Mouse (Mus musculus): Measurements from ENCODE around the gene Foxa3. TPM values are rescaled to one million over a fixed set of nuclear protein-coding genes. Genes with fewer than 3 reads are reported as not detected.

Gene Foxa3
- polyA plus RNA-seq, 1 experiment from 2014 or later, result not detected

- H3K4me1 ChIP-seq, result peaks cover 10% of the 10 kb centered on the region; the same call in 1 of the 2 replicates
- no peaks in the 10 kb centered on the region for H3K27me3 ChIP-seq (replicated peaks)
- no peak overlapping the region for H3K9ac ChIP-seq
- no peak overlapping the region for H3K4me2 ChIP-seq
- H3K9me3 ChIP-seq, result no peaks in the 10 kb centered on the region
- H3K36me3 ChIP-seq (replicated peaks), result peaks cover 26% of the 10 kb centered on the region
- H3K27ac ChIP-seq, result no peak overlapping the region
- no peak for ATAC-seq (replicated peaks)
- 92% methylated on average over 15 of the region's 15 CpGs for whole genome bisulfite sequencing
- H3K4me3 ChIP-seq, result no peak overlapping the region
Measured at GRCm38 (mm10) chr7:19052345-19053135, 29.2 kb upstream of the Foxa3 start.

GRCm38 (mm10) chr7:19051161-19051560, 27.8 kb upstream of the Foxa3 start:
- H3K4me2 ChIP-seq, result no peak overlapping the region
- H3K27ac ChIP-seq, result no peak overlapping the region
- peaks cover 40% of the 10 kb centered on the region for H3K36me3 ChIP-seq (replicated peaks)
- H3K9me3 ChIP-seq, result no peaks in the 10 kb centered on the region
- no peak overlapping the region for H3K9ac ChIP-seq
- ATAC-seq (replicated peaks), result no peak
- no peaks in the 10 kb centered on the region for H3K27me3 ChIP-seq (replicated peaks)
- WGBS, result 79% methylated on average over 4 of the region's 4 CpGs
- H3K4me3 ChIP-seq, result no peak overlapping the region
- peaks cover 10% of the 10 kb centered on the region; the same call in 1 of the 2 replicates for H3K4me1 ChIP-seq

- no peaks in the 10 kb centered on the region for H3K9me3 ChIP-seq
- H3K27ac ChIP-seq, result no peak overlapping the region
- 91% methylated on average over 8 of the region's 8 CpGs for WGBS
- no peak for ATAC-seq (replicated peaks)
- no peak overlapping the region for H3K9ac ChIP-seq
- H3K4me2 ChIP-seq, result no peak overlapping the region
- H3K27me3 ChIP-seq (replicated peaks), result no peaks in the 10 kb centered on the region
- peaks cover 10% of the 10 kb centered on the region; the same call in 1 of the 2 replicates for H3K4me1 ChIP-seq
- H3K36me3 ChIP-seq (replicated peaks), result peaks cover 49% of the 10 kb centered on the region
- no peak overlapping the region for H3K4me3 ChIP-seq
Measured at GRCm38 (mm10) chr7:19050172-19050571, 26.8 kb upstream of the Foxa3 start.

DNA sequence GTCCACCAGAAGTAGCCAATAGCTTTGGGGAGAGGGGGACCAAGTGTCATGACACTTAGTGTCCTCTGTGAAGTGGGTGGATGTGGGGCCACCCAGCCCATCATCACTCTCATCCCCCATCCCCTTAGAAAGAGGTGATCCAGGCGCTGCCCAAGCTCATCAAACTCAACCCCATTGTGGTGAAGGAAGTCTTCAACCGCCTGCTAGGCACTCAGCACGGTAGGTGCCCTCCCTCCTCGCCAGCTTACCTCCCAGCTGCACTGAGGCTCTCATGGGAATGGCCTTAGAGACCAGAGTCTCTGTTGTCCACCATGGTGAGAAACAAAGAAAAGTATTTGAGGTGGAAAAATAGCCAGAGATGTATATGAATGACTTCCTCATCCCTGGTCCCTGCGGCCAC, 25.9 kb upstream of the Foxa3 start:
- ATAC-seq (replicated peaks), result no peak
- Histone ChIP-seq H3K9ac (no peak overlapping the region), H3K4me3 (no peak overlapping the region), H3K4me2 (no peak overlapping the region), H3K27ac (no peak overlapping the region), H3K27me3 (replicated peaks) (no peaks in the 10 kb centered on the region), H3K9me3 (no peaks in the 10 kb centered on the region), H3K36me3 (replicated peaks) (peaks cover 58% of the 10 kb centered on the region), H3K4me1 (peaks cover 4% of the 10 kb centered on the region; the same call in 1 of the 2 replicates)
- WGBS, result 93% methylated on average over 5 of the region's 5 CpGs

DNA sequence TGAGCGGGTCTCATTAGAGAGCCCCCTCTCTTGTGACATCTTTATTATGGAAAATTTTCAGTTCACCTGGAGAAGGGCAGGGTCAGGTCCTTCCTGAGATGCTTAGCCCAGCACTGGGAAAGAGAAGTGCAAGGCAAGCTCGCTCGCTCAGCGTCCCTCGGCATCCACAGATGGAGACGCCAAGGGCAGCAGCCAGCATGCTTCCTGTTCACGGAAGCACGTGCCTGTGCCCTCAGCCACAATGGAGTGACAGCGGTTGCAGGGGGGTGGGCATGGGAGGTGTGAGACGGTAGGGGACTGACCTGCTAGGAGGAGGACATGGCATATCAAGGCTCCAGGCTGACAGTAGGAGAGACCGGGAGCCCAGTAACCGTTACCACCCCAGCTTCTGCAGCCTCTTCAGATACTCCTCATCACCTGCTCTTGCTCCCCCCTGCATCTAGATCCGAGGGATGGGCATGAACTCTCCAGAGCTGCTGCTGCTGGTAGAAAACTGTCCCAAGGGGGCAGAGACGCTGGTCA, 24.7 kb upstream of the Foxa3 start:
- H3K36me3 ChIP-seq (replicated peaks), result peaks cover 68% of the 10 kb centered on the region
- no peaks in the 10 kb centered on the region for H3K4me1 ChIP-seq
- no peak for ATAC-seq (replicated peaks)
- 91% methylated on average over 14 of the region's 14 CpGs for whole genome bisulfite sequencing
- no peak overlapping the region for H3K27ac ChIP-seq
- no peak overlapping the region for H3K9ac ChIP-seq
- no peak overlapping the region for H3K4me3 ChIP-seq
- no peaks in the 10 kb centered on the region for H3K27me3 ChIP-seq (replicated peaks)
- no peak overlapping the region for H3K4me2 ChIP-seq
- no peaks in the 10 kb centered on the region for H3K9me3 ChIP-seq

DNA sequence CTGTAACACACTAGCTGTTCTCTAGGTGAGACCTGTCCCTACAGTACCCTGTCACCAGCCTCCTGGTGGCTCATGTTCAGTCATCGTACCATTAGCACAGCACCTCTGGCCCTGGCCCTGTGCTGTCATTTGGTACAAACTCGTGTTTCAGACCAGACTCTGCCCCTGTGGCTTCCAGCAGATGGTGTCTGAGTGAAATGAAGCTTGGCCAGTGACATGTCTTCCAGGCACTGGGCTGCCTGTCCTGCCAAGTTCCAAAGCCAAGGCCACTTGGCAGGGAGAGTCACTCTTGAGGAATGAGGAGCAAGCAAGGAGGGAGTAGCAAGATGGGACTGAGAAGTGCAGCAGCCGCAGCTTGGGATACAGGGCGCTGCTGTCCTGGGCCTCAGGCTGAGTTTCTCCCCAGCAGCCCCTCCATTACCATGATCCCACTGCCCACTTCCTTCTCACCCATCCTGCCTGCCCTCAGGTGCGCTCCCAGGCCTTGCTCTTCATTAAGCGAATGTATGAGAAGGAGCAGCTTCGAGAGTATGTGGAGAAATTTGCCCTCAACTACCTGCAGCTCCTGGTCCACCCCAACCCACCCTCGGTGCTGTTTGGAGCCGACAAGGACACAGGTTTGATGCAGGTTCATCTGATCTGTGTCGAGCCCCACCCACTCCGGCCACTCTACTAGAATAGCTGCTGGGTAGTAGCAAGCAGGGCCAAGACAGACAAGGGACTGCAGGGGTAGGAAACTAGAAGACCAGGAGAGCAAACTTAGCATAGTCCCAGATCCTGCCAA, 23.1 kb upstream of the Foxa3 start:
- Histone ChIP-seq H3K9me3 (no peaks in the 10 kb centered on the region), H3K4me3 (no peak overlapping the region), H3K27ac (no peak overlapping the region), H3K27me3 (replicated peaks) (no peaks in the 10 kb centered on the region), H3K4me2 (no peak overlapping the region), H3K4me1 (no peaks in the 10 kb centered on the region), H3K9ac (no peak overlapping the region), H3K36me3 (replicated peaks) (peaks cover 82% of the 10 kb centered on the region)
- ATAC-seq (replicated peaks), result no peak
- 94% methylated on average over 11 of the region's 11 CpGs for WGBS

DNA sequence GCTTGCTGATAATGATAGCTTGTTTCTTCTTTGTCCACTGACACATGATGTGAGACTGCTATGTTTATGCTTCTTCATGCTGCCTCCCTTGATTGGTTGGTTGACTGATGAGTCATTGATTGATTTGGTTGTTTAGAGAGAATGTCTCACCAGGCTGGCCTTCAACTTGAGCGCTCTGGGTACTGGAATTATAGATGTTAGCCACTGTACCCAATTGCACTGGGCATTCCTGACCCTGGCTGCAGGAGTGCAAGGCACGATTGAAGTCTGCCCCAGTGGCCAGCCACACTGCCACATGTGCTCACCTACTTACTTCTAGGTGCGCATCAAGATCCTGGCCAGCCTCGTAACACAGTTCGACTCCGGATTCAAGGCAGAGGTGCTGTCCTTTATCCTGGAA, 21.3 kb upstream of the Foxa3 start:
- no peaks in the 10 kb centered on the region for H3K27me3 ChIP-seq (replicated peaks)
- no peak for ATAC-seq (replicated peaks)
- no peak overlapping the region for H3K4me2 ChIP-seq
- peaks cover 91% of the 10 kb centered on the region for H3K36me3 ChIP-seq (replicated peaks)
- whole genome bisulfite sequencing, result 98% methylated on average over 6 of the region's 6 CpGs
- H3K27ac ChIP-seq, result no peak overlapping the region
- no peak overlapping the region for H3K4me3 ChIP-seq
- H3K9ac ChIP-seq, result no peak overlapping the region
- no peaks in the 10 kb centered on the region for H3K4me1 ChIP-seq
- H3K9me3 ChIP-seq, result no peaks in the 10 kb centered on the region

GRCm38 (mm10) chr7:19031641-19032040, 8.3 kb upstream of the Foxa3 start:
- H3K9me3 ChIP-seq, result no peaks in the 10 kb centered on the region
- peaks cover 52% of the 10 kb centered on the region for H3K36me3 ChIP-seq (replicated peaks)
- no peak overlapping the region for H3K4me3 ChIP-seq
- 0 out of 2 replicates have a peak, but pooled peaks cover 3% of the 10 kb centered on the region for H3K4me1 ChIP-seq
- no peak for ATAC-seq (replicated peaks)
- no peak overlapping the region for H3K9ac ChIP-seq
- no peak overlapping the region for H3K27ac ChIP-seq
- no peak overlapping the region for H3K4me2 ChIP-seq
- H3K27me3 ChIP-seq (replicated peaks), result no peaks in the 10 kb centered on the region
- WGBS, result 38% methylated on average over 4 of the region's 4 CpGs

DNA sequence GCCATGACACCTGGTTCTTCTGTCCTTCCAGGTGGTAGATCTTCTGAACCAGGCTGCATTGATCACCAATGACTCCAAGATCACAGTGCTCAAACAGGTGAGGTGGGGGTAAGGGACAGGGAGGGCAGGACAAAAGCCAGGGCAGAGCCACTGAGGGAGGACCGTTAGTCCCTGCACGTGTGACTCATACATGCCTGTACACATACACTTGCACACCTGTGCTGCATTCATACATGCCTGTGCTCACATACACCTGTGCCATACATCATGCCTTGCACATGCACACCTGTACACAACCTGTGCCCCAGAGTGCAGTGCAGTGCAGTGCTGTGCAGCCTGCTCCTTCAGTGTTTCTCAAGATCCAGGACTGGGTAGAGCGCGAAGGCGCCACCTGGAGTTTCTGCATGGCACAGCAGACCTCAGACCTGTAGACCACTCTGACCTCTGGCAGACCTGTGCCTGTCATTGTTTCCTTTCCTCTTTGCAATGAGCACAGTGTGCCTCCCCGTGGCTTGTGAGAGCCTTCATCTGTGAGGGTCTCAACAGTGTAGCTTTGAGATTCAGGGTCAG, 5.8 kb upstream of the Foxa3 start:
- Histone ChIP-seq H3K27ac (no peak overlapping the region), H3K36me3 (replicated peaks) (peaks cover 39% of the 10 kb centered on the region)

DNA sequence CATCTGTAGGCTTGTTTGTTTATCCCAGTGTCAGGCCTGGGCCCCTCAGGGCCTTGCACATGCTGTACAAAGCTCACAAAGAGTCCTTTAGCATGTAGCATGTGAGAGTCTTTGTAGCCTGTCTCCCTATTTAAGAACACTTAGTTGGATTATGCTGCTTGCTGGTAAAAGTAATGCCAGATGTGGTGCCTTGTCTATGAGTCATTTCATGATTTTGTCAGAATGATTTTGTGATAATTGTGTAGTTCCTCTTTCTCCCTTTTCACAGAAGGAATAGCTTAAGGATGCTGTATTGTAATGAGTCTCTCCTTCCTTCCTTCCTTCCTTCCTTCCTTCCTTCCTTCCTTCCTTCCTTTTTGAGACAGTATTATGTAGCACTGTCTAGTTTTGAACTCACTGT, 4.7 kb upstream of the Foxa3 start:
- no peak overlapping the region for H3K27ac ChIP-seq
- H3K9ac ChIP-seq, result no peak overlapping the region
- no peaks in the 10 kb centered on the region for H3K9me3 ChIP-seq
- ATAC-seq (replicated peaks), result no peak
- peaks cover 21% of the 10 kb centered on the region for H3K4me1 ChIP-seq
- no peak overlapping the region for H3K4me3 ChIP-seq
- peaks cover 38% of the 10 kb centered on the region for H3K36me3 ChIP-seq (replicated peaks)
- no peak overlapping the region for H3K4me2 ChIP-seq
- H3K27me3 ChIP-seq (replicated peaks), result peaks cover 8% of the 10 kb centered on the region

More for the DNA sequence above, 5.8 kb upstream of the Foxa3 start:
- no peak overlapping the region for H3K4me3 ChIP-seq
- H3K4me2 ChIP-seq, result no peak overlapping the region
- H3K27me3 ChIP-seq (replicated peaks), result no peaks in the 10 kb centered on the region
- H3K4me1 ChIP-seq, result peaks cover 21% of the 10 kb centered on the region
- H3K9ac ChIP-seq, result no peak overlapping the region
- WGBS, result 68% methylated on average over 6 of the region's 6 CpGs
- H3K9me3 ChIP-seq, result no peaks in the 10 kb centered on the region
- 0 out of 2 replicates have a peak, but pooled peaks have one; percentile 11 for ATAC-seq (replicated peaks)

DNA sequence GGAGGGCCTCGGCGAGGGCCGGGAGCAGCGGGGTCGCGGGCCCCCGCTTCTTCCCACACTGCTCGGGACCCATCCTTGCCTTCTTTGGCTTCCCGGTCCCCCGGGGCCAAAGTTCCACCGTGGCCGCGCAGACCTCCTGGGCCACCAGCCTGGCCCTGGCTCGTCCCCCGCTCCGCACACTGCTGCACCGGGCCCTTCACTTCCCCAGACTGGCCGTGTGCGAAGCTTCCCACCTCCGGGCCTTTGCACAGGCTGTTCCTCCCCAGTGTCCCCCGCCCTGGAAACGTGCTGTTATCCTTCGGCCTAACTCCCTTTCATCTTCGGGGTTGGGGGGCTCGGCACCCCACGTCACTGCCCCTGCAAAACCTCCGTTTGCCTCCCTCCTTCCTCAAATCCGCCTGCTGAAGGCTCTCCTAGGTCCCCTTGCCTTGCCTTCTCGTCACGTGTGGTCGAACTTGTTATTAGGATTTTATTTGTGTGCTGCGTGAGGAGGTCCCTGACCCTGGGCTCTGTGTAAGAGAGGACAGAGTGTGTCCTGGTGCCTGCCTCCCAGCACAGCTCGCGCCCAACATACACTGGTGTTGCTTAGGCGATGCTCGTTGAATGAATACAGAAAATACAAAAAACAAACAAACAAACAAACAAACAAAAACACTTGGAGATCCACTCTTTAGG, 1.4 kb upstream of the Foxa3 start:
- peaks cover 10% of the 10 kb centered on the region; the same call in 1 of the 2 replicates for H3K36me3 ChIP-seq (replicated peaks)
- peak overlapping the region; percentile 61 for H3K4me2 ChIP-seq
- peak overlapping the region; percentile 84 for H3K9ac ChIP-seq
- peaks cover 37% of the 10 kb centered on the region for H3K27me3 ChIP-seq (replicated peaks)
- H3K27ac ChIP-seq, result peak overlapping the region; percentile 66
- 2% methylated on average over 36 of the region's 36 CpGs for WGBS
- H3K4me1 ChIP-seq, result peaks cover 21% of the 10 kb centered on the region
- ATAC-seq (replicated peaks), result peak; percentile 65
- peak overlapping the region; percentile 83 for H3K4me3 ChIP-seq
- H3K9me3 ChIP-seq, result no peaks in the 10 kb centered on the region

Measured in midbrain, embryonic 15.5 days (tissue).